Mouse (Mus musculus) thymus, postnatal 36 days (tissue): ENCODE results near the gene Slc17a5.
"Not testable (repeated sequence)": the region's sequence is repeated elsewhere in the genome, so short reads cannot be mapped to it uniquely, and the experiment has no call there.

Experiments used
- DNase-seq, 2 experiments: peaks; one replicate each; pipeline ENCODE4 v3.0.0; 2022; ENCODE audit warnings: mixed read lengths in 2 of 2

Slc17a5 gene

DNA sequence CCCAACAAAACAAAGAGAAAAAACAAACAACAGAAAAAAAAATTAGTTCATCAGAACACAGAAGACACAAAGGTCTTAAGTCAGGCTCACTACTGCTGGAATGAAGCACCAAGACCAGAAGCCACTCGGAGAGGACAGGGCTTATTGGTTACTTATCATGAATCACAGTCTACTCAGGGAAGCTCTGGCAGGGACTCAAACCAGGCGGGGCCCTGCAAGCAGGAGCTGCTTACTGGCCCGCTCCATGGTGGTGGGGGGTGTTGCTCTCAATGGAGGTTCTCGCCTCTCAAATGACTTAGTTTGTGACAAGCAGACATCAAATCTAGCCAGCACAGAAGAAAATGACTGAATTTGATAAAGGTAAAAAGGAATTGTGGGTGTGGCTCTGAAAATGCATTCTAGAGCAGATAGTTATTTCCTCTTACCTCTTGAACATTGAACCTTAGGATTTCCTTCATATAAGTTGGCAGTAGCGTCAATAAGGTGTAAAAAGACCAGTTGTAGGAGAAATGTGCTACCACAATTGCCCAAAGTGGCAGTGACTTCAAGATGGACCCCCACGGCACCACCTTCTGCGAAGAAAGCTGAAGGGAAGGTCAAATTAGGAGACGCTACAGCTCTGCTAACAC is 29.1 kb downstream of the Slc17a5 start:
- no peak for DNase-seq

DNA sequence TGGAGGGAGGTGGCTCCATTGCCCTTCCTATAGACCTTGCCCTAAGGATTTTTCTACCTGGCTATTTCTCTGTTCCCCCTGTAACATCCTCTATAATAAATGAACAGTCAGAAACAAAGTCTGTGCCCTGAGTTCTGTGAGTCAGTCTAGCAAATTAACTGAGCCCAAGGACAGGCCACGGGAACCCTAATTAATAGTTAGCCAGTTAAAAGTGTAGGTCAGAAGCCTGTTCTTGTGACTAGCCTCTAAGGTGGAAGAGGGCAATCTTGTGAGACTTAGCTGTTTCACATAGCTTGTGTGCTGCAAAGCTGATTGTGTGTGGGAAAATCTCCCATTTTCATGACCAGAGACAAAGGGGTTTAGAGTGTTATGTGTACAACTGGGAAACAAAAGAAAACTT is 30.8 kb downstream of the Slc17a5 start:
- no peak for DNase-seq

DNA sequence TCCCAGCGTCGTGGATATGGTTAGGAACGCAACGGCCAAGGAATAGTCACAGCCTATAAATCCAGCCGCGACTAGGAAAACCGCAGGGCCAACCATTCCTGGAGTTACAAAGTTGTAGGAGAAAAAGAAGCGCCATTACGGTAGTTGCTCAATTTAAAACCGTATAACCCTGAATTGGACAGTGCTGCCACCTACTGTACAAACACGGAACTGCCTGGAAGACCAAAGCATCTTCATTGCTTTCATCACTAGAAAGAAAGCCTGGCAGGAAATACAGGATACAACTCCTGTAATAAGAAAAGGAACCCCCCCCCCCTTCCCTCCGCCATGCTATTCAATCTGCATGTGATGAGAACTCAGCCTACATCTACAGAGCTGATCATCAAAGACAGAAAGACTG is 34.9 kb downstream of the Slc17a5 start:
- peak; percentile 62 to 75 for DNase-seq

DNA sequence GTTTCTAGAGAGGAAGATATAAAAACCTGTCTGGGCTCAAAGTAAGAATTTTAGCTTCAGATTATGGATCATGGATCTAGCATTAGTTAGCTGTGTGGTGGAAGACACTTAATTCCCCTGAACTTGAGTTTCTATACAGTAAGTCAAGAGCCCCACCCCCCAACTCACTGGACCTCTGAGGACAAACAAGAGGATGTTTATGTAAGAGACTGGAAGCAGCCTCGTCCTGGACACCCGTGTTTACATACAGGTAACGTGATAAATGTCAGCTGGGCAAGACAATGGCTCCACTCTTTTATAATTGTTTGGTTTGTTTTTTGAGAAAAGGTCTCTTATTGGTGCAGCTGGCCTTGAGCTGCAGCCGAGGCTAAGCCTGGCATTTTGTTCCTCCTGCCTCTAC is 36.1 kb downstream of the Slc17a5 start:
- DNase-seq, result no peak

DNA sequence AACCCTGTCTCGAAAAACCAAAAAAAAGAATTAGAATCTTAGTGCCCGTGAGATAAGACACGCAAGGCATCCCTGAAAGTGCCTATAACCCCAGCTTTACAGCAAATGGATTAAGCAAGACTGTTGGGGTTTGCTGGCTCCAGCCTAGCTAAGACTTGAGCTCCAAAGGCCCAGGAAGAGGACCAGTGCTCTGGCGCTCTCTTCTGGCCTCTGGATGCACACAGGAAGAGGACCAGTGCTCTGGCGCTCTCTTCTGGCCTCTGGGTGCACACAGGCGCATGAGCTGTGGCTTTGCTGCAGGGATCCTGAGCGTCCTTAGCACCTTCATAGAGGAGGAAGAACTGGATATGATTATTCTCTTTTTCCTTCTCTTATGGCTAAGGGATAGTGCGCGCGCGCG is 40.1 kb downstream of the Slc17a5 start:
- DNase-seq, result no peak

DNA sequence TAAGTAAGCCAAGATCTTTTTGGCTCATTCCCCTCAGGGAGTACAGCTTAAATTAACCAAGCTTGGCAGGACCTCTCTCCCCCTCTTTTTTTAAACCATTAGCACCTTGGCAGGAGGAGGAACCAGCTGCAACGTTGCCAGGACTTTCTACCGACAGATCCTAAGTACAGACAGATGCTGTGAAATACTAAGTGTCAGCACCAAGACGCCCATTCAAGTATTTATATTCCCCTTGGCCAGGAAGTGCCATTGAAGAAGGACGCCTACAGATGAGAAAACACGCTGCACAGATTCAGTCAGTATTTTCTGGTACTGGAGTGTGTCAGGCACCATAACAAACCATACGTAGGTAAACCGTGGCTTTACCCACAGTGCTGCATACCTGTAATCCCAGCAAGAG is 40.9 kb downstream of the Slc17a5 start:
- no peak for DNase-seq

DNA sequence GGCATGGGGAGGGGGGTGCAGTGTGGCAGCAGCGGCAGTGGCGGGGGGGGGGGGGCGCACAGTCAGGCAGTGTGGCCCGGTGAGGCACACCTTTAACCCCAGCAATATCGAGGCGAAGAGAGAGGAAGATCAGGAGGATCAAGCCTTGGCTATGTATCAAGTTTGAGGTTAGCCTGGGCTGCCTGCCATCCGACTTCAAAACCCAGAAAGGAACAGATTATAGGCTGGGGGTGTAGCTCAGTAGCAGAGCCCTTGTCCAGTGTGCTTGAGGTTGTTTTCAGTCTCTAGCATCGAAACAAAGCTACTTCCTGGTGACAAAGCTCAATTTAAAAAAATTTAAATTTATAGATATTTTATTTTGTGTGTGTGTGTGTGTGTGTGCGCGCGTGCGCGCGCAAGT is 46.1 kb downstream of the Slc17a5 start:
- no peak for DNase-seq

DNA sequence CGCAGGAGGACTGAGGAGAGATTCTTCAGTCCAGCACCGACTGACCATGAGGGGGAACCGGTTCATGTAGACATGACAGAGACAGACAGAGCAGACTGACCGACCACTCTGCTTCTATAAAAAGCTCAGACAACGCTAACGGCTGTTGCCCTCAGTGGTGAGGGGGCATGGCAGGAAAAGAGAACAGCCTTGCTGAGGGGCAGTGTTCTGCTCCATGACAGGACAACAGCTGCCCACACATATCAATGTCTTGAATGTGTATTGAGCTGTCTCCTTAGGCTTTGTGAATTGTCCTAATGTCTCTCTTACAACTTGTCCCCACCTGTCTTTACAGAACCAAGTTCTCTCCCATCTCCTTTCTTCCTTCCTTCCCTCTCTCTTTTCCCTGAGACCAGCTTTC is 49.4 kb downstream of the Slc17a5 start:
- no peak for DNase-seq

DNA sequence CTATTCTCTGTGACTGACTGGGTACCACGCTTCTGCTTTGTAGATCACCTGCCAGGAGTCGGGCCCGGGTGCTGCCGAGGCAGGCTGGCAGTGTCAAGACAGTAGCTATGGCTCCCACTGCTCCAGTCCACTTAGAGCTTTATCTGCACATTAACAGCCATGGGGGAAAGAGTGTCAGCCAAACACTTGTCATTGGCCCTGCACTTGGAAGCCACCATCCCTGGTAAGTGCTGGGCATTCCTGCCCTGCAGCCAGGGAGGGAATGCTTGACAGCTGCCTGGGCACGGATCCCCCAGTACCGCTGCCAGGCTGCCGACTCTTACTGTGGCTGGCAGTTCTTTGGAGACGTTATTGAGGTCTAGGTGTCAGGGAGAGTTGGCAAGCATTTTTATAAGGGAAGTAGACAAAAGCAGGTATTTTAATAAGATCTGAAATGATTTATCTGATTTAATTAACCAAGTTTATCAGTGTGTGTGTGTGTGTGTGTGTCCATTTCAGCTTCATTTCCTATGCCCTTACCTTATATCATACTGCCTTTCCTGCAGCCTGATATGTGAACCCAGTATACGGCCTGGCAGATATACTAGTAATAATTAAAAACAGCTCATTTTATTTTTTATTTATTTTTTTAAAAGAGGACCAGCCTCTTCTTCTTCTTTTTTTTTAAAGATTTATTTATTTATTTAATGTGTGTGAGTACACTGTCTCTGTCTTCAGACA is 50.5 kb downstream of the Slc17a5 start:
- DNase-seq, result no peak

DNA sequence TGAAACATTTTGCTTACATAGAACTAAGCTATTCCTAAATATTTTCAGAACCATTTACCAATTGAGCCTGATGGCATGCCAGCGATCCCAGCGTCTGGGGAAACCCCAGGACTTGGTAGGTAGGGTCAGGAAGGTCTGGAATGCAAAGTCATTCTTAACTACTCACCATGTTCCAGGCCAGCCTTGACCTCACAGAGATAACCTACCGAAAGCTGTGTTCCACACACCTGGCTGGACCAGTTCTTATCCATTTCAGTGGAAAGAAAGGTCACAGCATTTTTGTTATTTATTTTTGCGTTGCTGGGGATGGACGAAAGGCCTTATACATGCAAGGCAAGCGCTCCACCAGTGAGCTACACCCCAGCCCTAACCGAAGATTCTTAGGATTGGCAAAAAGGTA is 53.2 kb downstream of the Slc17a5 start:
- no peak for DNase-seq

DNA sequence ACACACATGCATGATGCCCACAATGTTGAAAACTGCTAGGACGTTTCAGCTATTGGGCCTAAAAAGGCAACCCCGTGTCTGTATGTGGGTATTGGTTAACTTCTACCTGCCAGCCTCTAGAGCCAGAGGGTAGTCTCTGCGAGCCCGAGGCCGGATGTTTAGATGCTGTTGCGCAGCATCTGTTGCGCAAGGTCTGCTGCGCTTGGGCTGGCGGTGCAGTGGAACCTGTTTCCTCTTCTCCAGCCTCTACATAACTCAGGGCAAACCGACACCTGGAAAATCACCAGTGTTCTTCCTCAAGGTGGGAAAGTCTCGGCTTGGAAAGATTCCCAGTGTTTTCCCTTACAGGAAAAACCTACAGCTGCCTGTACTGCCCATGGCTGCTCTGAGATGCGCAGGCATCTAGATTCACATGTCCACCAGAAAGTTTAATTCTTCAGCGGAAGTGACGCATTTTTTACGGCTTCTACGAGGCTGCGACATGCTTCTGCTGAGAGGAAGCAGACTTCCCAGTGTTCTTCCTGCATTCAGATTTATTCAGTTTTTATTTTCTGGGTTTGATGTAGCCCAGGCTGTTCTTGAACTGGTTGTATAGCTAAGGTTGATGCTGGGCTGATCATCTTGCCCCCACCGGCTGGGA is 54.4 kb downstream of the Slc17a5 start:
- DNase-seq, result peak; percentile 60 to 71

DNA sequence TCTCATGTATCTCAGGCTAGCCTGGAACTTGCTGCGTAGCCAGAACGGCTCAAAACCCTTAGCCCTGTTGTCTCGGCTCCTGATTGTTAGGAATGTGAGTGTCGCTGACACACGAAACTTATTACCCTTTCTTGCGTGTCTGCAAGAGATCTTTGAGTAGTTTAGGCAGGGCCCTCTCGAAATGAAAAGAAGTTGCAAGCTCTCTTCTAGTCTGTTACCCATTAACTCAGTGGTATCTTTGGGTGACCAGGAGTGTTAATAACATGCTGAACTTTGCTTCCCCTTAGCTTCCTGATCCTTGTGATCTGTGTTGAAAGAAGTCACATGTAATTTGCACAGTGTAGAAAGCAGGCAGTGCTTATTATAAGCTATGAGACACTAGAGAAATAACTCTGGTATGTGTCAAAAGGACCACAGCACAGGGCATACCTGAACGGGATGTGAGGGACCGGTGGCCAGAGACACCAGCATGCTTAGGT is 55.5 kb downstream of the Slc17a5 start:
- no peak for DNase-seq

DNA sequence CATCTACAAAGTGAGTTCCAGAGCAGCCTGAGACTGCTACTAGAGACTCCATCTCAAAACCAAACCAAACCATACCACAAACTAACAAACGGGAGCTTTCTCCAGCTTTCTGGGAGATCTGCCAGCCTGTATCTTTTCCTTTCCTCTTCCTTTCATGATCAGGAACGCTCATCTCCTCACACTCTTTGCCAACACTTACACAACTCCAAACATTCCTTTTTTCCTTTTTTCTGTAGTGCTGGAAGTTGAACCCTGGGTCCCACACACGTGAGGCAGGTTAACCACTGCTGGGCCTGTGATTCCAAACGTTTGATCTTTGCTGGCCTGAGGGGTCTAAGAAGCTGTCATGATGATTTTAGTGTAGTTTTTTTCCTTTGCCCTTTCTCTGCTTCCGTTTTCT is 56.0 kb downstream of the Slc17a5 start:
- DNase-seq, result no peak

DNA sequence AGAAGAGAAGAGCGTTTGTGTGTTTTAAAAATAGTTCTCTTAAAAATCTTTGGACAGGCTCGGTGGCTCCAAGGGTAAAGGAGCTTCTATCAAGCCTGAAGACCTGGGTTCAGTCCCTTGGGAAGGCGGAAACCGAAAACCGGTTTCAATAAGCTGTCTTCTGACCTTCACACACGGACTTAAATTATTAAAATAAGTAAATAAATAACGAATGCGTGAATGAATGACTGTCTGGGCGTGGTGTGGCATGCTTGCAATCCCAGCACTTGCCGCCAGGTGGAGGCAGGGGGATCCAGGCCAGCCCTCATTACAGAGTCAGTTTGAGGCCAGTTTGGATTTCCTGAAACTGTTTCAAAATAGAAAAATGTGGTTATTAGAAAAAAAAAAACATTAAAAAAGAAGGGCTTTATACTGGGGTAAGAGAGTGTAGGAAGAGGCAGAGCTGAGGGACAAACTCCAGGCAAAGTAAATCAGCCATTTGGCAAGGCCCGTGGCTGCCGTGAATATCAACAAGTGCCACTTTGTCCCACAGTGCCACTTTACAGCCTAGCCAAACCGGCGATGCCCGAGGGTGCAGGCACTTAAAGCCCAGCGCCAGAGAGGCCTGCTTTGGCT is 60.0 kb downstream of the Slc17a5 start:
- peak; percentile 70 to 77 for DNase-seq

DNA sequence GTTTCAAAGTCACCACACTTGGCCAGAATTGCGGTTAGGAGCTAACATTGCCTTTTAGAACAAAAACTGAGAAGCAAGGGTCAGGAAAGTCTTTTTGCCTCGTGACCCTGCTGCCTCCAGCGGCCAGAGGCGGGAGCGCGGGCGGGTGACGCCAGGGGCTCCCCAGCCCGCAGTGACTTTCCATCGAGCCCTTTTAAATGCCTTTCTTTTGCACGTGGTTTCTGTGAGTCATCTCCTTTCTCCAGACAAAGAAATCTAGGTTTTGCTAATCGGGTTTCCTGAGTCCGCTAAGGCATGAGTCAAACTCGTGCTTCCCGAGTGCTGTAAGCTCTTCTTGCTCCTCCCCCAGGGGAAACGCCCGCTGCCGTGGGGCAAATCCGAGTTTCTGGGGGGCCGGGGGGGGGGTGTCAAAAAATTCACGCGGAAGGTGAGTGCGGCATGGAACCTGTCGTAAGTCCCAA is 60.5 kb downstream of the Slc17a5 start:
- peak; percentile 67 to 69 for DNase-seq

DNA sequence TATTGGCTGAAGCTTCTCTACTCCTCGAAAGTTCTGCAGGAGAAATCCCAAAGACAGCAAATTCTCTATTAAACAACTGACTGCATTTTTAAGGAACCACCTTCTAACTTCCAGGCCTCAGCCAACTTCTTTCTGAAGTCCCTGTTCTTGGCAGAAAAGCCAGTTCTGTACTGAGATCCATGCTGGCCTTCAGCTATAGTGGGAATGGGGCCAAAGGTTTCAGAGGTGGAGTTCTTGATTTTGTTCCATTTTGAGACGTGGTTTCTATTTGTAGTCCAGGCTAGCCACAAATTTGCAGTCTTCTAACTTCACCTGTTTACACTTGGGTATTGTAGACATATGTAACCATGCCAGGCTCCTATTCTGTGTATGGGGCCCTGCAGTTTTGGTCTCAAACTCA is 61.6 kb downstream of the Slc17a5 start:
- no peak for DNase-seq

DNA sequence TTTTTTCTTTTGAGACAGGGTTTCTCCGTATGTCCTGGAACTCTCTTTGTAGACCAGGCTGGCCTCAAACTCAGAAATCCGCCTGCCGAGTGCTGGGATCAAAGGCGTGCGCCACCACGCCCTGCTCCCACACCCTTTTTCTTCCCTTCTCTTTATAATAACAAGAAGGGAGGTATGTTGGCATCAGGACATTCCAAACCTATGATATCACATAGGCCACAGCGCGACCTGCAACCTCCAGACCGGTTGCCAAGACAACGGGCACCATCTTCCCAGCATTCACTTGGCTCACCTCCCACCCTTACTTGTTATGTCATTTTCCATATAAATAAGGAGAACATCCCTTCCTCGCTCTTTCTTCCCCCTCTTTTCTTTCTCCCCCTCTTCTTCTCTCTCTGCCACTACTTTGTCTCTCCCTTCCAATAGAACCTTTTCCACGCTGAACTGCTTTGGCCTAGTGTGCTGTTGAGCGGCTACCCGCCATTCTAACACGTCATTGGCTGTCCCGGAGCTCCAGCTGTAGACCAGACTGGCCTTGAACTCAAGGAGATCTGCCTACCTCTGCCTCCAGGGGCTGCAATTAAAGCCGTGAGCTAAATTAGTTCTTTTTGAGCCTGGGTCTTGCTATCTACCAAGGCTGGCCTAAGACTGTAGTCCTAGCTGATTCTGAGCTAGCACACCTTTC is 62.2 kb downstream of the Slc17a5 start:
- DNase-seq, result no peak

DNA sequence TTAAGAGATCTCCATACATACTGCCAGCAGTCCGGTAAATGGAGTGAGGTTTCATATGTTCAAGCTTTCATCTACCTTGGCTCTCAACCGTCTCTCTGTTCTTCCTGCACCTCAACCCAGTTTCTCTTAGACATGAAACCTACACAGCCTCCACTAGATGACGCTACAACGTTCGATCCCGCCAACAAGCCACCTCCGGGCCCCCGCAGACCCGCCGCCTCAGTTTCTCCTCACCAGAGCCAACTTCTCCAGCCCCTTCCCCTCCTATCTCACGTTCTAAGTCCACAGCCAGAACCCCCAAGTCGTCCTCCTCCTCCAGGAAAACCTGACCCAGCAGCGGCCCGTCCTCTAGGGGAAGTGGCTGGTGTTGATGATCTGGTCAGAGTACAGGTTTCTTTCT is 66.2 kb downstream of the Slc17a5 start:
- DNase-seq, result peak; percentile 47 to 58

DNA sequence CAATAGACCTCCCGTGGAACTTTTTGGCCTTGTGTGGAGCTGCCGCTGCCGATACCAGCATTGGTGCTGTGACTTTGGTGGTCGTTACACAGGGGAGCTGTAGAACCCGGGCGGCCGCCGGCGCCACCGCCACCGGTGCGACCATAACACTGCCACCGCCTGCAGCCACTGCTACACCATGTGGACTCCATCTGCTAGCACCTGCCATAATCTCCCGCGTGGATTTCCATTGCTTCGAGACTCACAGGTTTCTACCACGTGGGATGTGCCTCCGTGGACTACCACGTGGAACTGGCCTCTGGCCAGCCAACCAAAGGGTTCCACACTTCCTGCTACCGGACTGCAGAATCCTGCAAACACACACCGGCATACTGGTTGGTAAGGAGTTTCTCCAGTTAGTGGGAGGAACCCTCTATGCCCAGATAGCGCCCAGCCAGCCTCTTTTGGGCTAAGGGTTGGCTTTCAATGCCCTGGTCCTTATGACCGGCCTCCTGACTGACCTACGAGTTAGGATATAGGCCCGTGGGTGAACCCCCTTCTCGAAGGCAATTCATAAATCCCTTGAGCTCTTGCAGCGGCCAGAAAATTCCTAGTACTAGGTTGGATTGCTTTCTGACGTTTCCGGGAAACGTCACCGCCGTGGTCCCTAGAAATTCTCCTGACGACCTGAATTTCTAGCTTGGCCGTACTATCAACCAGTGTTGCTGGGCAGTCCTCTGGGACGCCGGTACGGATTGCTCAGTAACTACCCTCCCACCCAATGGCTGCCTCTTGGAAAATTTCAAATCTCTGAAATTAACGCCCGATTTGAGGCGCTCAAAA is 66.8 kb downstream of the Slc17a5 start:
- peak; percentile 23 to 30 for DNase-seq

DNA sequence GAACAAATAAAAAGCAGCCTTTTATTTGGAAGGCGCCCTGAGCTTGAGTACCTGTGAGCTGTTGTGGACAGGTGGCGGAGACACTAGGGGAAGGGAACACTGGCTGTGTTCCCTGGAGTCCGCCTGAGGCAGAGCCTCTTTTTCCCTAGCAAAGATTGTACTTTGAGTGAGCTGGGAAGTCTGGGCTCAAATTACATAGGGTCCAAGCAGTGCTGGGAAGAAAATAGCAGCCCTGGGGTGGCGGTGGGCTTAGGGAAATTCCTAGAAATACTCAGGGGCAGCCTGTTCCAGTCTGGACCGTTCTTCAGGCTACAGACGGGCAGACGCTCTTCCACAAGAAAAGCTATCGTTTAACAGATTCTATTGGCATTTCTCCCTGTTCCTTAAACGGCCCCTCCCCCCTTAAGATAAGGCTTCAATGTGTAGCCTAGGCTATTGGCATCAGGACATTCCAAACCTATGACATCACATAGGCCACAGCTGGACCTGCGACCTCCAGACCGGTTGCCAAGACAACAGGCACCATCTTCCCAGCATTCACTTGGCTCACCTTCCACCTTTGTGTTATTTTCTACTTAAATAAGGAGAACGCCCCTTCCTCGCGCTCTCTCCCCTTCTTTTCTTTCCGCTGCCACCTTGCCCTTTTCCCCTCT is 67.6 kb downstream of the Slc17a5 start:
- DNase-seq, result no peak

DNA sequence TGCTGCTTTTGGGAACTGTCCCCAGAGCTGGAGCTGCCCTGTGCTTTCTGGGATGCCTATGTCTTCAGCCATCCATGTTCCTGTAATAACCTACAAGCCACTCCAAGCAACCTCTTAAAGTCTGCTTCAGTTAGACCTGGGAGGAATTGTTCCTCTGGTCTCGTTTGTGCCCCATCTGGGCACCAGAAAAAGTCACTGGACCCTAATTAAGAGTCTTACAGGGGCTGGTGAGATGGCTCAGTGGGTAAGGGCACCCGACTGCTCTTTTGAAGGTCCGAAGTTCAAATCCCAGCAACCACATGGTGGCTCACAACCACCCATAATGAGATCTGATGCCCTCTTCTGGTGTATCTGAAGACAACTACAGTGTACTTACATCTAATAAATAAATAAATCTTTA is 70.6 kb downstream of the Slc17a5 start:
- not testable (repeated sequence) for DNase-seq

DNA sequence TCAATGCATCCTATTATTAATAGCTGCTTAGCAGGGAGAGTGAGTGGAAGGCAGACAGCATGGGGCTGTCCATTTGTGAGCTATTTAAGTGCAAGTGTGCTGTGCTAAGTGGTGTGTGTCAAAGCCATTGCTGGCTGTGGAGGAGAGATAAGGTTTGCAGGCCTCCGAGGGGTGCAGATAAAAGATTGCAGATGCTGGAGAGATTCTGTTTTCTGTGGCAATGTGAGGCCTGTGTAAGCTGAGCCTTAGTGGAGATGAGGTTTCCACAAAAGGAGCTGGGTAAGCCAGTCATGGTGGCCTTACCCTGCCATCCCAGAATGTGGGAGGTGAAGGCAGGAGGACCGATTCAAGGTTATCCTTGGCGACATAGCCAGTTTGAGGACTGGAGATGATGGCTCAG is 71.7 kb downstream of the Slc17a5 start:
- DNase-seq, result no peak
